Mouse (Mus musculus): ENCODE data around the gene Synpo2. TPM values are rescaled to one million over a fixed set of nuclear protein-coding genes. Genes with fewer than 3 reads are reported as not detected.

Gene Synpo2
- polyA plus RNA-seq (2015; fragmentation: Nextera tagmentation; extraction: Ambion mirVana) = 11.4 and 11.5 TPM in 2 replicates

DNA sequence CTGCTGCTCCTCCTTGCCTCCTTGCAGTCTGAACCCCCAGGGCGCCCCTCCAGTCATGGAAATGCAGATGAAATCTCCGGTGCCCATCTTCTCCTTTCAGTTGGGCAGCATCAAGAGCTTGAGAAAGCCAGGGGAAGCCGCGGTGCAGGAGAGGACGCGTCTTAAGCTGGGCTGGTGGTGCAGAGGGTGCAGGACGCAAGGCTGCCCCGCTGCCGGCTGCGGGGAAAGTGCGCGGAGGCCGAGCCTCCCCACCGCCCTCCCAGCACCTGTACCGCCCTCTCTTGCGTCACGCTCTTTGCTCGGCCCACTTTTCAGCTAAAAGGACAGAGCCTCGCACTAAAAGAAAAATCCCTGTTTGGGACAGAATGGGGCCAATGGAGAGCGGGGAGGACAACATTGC, at the start of gene Synpo2:
Gene Synpo2, minus strand, starts transcription at position 229 of the 400 bp plus-strand sequence.
- Histone ChIP-seq H3K4me1 (ENCODE audit: control insufficient read depth, insufficient read depth, low read length) (peaks cover 15% of the 10 kb centered on the region), H3K4me3 (ENCODE audit: low read length) (peak within 1 kb of the TSS; percentile 74), H3K27ac (ENCODE audit: low read length) (peak within 1 kb of the TSS; percentile 80), H3K4me2 (ENCODE audit: low read depth, low read length) (peak within 1 kb of the TSS; percentile 84), H3K9ac (ENCODE audit: low read length) (peak within 1 kb of the TSS; percentile 85), H3K9me3 (replicated peaks; ENCODE audit: control insufficient read depth, low read length) (peaks cover 4% of the 10 kb centered on the region), H3K27me3 (ENCODE audit: control insufficient read depth, insufficient read depth, low read length) (no peaks in the 10 kb centered on the region), H3K36me3 (ENCODE audit: control insufficient read depth, insufficient read depth) (no peaks in the 10 kb centered on the region)
- WGBS = under 1% methylated on average over 20 of the region's 20 CpGs
- peak; percentile 79 for ATAC-seq (replicated peaks; ENCODE audit: extremely low read depth, insufficient read depth, low FRiP score)

DNA sequence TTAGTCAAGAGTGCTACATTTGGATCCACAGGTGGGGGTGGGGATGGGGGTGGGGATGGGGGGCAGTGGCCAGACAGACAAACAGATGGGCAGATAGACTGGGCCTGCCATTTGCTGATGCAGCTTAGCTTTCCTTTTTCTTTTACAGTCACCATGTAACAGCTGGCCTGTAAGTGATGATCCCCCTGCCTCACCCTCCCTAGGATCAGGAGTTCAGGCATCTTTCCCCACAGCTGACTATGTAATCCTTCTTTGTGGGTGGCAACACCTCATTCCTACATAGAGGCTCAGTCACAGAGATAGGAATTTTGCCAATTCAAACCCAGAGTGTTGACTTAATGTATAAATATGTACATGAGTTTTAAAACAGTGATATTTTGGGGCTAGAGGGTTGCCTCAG, 49.7 kb upstream of the Synpo2 start:
- Histone ChIP-seq H3K4me2 (ENCODE audit: low read depth, low read length) (no peak overlapping the region), H3K36me3 (ENCODE audit: control insufficient read depth, insufficient read depth) (peaks cover 24% of the 10 kb centered on the region), H3K27me3 (ENCODE audit: control insufficient read depth, insufficient read depth, low read length) (no peaks in the 10 kb centered on the region), H3K4me1 (ENCODE audit: control insufficient read depth, insufficient read depth, low read length) (peaks cover 4% of the 10 kb centered on the region; the same call in 1 of the 2 replicates), H3K9ac (ENCODE audit: low read length) (no peak overlapping the region), H3K27ac (ENCODE audit: low read length) (no peak overlapping the region), H3K9me3 (replicated peaks; ENCODE audit: control insufficient read depth, low read length) (no peaks in the 10 kb centered on the region), H3K4me3 (ENCODE audit: low read length) (no peak overlapping the region)
- no peak for ATAC-seq (replicated peaks; ENCODE audit: extremely low read depth, insufficient read depth, low FRiP score)

DNA sequence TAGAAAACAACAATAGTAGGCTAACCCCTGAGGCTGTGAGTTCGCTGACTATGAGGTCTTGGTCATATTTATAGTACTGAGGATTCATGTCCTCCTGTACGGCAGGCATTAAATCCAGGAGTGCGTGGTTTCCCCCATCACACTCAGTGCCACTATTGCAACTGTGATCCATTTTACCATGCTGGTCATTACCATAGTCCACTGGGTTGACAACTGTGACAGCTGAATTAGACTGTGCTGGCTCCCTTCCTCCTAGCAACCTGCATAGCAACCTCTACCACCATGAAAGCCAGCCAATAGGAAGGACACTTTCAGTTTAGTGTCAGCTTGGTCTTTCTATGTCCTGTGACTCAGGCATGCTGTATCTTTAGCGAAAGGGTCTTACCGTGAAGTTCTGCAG, 48.3 kb upstream of the Synpo2 start:
- WGBS = 96% methylated on average over 5 of the region's 5 CpGs
- no peak overlapping the region for H3K9ac ChIP-seq (ENCODE audit: low read length)
- H3K4me1 ChIP-seq (ENCODE audit: control insufficient read depth, insufficient read depth, low read length) = peaks cover 4% of the 10 kb centered on the region; the same call in 1 of the 2 replicates
- no peak overlapping the region for H3K4me3 ChIP-seq (ENCODE audit: low read length)
- H3K4me2 ChIP-seq (ENCODE audit: low read depth, low read length) = no peak overlapping the region
- no peak overlapping the region for H3K27ac ChIP-seq (ENCODE audit: low read length)
- H3K36me3 ChIP-seq (ENCODE audit: control insufficient read depth, insufficient read depth) = peaks cover 33% of the 10 kb centered on the region
- H3K27me3 ChIP-seq (ENCODE audit: control insufficient read depth, insufficient read depth, low read length) = no peaks in the 10 kb centered on the region
- no peak for ATAC-seq (replicated peaks; ENCODE audit: extremely low read depth, insufficient read depth, low FRiP score)
- H3K9me3 ChIP-seq (replicated peaks; ENCODE audit: control insufficient read depth, low read length) = no peaks in the 10 kb centered on the region

DNA sequence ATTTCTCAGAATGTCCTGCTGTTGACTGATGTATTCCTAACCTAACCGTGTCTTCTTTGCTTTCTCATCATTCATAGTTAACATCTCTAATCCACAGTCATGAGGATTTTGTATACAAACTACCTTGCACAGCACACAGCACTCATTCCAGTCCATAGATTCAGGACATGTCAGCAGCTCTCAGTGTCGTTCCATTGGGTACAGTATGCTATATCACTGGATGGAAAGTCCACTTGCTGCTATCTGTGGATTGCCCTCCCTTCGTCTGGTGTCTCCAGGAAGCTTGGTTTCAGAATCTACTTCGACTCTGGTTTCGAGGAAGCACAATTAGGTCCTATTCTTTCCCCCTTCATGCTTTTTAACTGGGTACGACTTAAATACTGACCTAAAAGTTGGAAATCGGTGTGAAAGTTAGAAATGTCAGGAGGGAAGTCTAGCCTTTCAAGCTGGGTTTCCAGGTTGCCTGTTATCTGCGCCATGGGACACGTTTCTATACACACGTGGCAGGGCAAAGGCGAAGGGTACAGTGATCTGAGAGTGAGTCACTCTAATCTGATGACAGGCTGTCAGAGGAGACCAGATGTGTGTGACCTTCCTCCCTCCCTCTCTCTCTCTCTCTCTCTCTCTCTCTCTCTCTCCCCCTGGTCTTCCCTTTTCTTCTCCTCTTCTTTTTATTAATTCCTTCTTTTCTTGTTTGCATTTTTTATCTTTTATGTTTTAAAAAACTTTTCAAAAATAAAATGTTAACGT, 47.1 kb upstream of the Synpo2 start:
- Histone ChIP-seq H3K9me3 (replicated peaks; ENCODE audit: control insufficient read depth, low read length) (no peaks in the 10 kb centered on the region), H3K36me3 (ENCODE audit: control insufficient read depth, insufficient read depth) (peaks cover 39% of the 10 kb centered on the region), H3K4me1 (ENCODE audit: control insufficient read depth, insufficient read depth, low read length) (peaks cover 4% of the 10 kb centered on the region; the same call in 1 of the 2 replicates), H3K4me2 (ENCODE audit: low read depth, low read length) (no peak overlapping the region), H3K4me3 (ENCODE audit: low read length) (no peak overlapping the region), H3K9ac (ENCODE audit: low read length) (no peak overlapping the region), H3K27ac (ENCODE audit: low read length) (peak overlapping the region; percentile 42), H3K27me3 (ENCODE audit: control insufficient read depth, insufficient read depth, low read length) (no peaks in the 10 kb centered on the region)
- ATAC-seq (replicated peaks; ENCODE audit: extremely low read depth, insufficient read depth, low FRiP score) = 0 out of 2 replicates have a peak, but pooled peaks have one; percentile 60
- WGBS = 45% methylated on average over 12 of the region's 12 CpGs

DNA sequence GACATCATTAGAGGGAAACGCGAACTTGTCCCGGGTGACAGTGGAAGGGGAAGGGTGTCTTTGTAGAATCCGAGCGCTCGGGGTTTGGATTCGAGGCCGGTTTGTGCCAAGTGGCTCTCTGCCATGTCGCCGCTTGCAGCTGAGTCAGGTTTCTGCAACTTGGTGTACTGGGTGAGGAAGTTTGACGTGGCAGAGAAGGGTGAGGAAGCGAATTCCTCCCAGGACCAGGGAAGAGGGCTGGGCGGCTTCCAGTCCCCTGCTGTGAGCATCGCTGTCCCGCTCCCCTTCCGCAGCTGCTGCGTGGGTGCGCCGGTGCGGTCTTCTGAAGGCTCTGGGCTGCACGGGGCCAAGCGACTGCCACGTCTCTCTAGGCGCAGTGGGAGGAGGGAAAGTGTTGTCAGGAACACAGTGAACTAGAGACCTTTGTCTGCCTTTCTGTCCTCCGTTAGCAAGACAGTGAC, 31.8 kb upstream of the Synpo2 start:
- Histone ChIP-seq H3K36me3 (ENCODE audit: control insufficient read depth, insufficient read depth) (peaks cover 29% of the 10 kb centered on the region), H3K4me2 (ENCODE audit: low read depth, low read length) (peak overlapping the region; percentile 59), H3K4me3 (ENCODE audit: low read length) (peak overlapping the region; percentile 70), H3K9me3 (replicated peaks; ENCODE audit: control insufficient read depth, low read length) (no peaks in the 10 kb centered on the region), H3K27me3 (ENCODE audit: control insufficient read depth, insufficient read depth, low read length) (no peaks in the 10 kb centered on the region), H3K27ac (ENCODE audit: low read length) (peak overlapping the region; percentile 88), H3K9ac (ENCODE audit: low read length) (peak overlapping the region; percentile 81), H3K4me1 (ENCODE audit: control insufficient read depth, insufficient read depth, low read length) (peaks cover 16% of the 10 kb centered on the region)
- under 1% methylated on average over 25 of the region's 25 CpGs for WGBS
- peak; percentile 58 for ATAC-seq (replicated peaks; ENCODE audit: extremely low read depth, insufficient read depth, low FRiP score)

DNA sequence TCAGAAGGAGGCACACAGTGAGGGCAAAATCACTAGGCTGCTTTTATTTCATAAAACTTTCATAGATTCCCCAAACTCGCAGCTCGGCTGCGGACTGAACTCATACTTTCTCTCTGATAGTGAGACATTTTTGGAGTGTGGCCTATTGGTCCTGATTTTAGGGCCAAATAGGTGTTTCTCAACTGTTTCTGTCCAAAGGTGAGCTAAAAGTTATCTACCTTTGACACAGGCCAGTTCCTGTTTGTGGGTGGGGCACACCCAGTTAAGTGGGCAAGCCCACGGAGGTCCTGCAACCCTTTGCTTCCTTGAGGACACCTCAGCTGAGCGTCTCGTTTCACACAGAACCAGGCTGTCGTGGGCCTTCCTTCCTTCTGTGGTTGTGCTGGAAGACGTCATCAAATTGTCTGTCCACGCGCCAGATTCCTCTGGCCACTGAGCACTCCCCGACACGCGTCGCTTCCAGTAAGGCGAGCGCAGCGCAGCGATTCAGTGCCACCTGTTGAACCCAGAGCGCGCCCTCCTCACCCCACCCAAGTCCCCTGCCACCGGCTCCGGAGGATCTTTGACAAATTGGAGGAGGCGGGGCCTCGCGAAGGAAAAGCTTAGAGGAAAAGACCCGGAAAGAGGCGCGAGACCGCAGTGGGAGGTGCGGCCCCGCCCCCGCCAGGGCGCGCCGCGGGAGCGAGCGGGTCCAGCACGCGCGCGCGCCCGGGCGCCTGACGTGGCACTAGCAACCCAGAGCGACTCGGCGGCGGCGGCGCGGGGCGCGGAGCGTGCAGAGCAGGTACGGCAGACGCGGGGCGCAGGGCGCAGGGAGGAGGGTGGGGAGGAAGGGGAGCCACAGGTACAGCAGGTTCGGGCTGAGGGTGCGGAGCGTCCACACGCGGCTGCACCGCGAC, 31.1 kb upstream of the Synpo2 start, which contains the start of gene Sec24d:
Gene Sec24d, plus strand, starts transcription at position 703 of the 899 bp plus-strand sequence.
- no peaks in the 10 kb centered on the region for H3K27me3 ChIP-seq (ENCODE audit: control insufficient read depth, insufficient read depth, low read length)
- H3K9me3 ChIP-seq (replicated peaks; ENCODE audit: control insufficient read depth, low read length) = no peaks in the 10 kb centered on the region
- ATAC-seq (replicated peaks; ENCODE audit: extremely low read depth, insufficient read depth, low FRiP score) = peak; percentile 89
- peak within 1 kb of the TSS; percentile 81 for H3K9ac ChIP-seq (ENCODE audit: low read length)
- peaks cover 23% of the 10 kb centered on the region for H3K36me3 ChIP-seq (ENCODE audit: control insufficient read depth, insufficient read depth)
- H3K4me1 ChIP-seq (ENCODE audit: control insufficient read depth, insufficient read depth, low read length) = peaks cover 16% of the 10 kb centered on the region
- peak within 1 kb of the TSS; percentile 59 for H3K4me2 ChIP-seq (ENCODE audit: low read depth, low read length)
- H3K27ac ChIP-seq (ENCODE audit: low read length) = peak within 1 kb of the TSS; percentile 88
- peak within 1 kb of the TSS; percentile 70 for H3K4me3 ChIP-seq (ENCODE audit: low read length)
- WGBS = 3% methylated on average over 68 of the region's 68 CpGs

DNA sequence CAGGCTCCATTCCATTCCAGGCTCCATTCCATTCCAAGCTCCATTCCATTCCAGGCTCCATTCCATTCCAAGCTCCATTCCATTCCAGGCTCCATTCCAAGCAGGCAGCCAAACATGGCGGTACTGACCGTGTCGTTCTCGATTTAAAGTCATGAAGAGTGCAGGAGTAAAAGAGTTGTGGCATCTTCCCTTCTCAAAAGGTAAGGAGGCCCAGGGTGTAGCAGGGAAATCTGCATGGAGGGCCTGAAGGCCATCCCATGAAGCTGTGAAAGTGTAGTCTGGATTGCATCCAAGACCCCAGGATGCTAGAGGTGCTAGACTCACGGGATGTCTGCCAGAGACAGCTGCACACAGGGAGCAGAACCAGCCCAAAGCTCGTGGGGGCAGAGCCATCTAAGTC, 28.8 kb upstream of the Synpo2 start:
- Histone ChIP-seq H3K4me1 (ENCODE audit: control insufficient read depth, insufficient read depth, low read length) (peaks cover 19% of the 10 kb centered on the region), H3K36me3 (ENCODE audit: control insufficient read depth, insufficient read depth) (peaks cover 3% of the 10 kb centered on the region; the same call in 1 of the 2 replicates), H3K9ac (ENCODE audit: low read length) (peak overlapping the region; percentile 59), H3K27me3 (ENCODE audit: control insufficient read depth, insufficient read depth, low read length) (no peaks in the 10 kb centered on the region), H3K4me2 (ENCODE audit: low read depth, low read length) (peak overlapping the region; percentile 61), H3K4me3 (ENCODE audit: low read length) (peak overlapping the region; percentile 49), H3K9me3 (replicated peaks; ENCODE audit: control insufficient read depth, low read length) (no peaks in the 10 kb centered on the region), H3K27ac (ENCODE audit: low read length) (peak overlapping the region; percentile 56)
- WGBS = 22% methylated on average over 6 of the region's 6 CpGs
- no peak for ATAC-seq (replicated peaks; ENCODE audit: extremely low read depth, insufficient read depth, low FRiP score)

DNA sequence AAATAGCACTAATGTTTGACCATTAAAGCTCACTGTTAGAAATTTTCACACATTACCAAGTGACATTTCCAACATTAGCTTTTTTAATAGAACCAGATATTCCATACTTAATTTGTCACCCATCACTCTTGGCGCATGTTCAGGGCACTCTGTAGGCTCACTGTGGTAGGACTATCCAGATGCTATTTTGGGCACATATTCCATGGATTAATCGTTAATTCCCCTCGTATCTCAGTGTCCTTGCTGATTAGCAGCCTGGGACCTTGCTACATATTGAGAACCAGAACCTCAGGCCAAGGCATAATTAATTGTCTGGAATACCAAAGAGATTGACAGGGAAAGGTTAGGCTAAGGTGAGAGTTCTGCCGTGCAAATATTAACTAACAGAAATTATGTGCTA, 22.8 kb upstream of the Synpo2 start:
- Histone ChIP-seq H3K27me3 (ENCODE audit: control insufficient read depth, insufficient read depth, low read length) (no peaks in the 10 kb centered on the region), H3K4me3 (ENCODE audit: low read length) (no peak overlapping the region), H3K36me3 (ENCODE audit: control insufficient read depth, insufficient read depth) (no peaks in the 10 kb centered on the region), H3K9me3 (replicated peaks; ENCODE audit: control insufficient read depth, low read length) (no peaks in the 10 kb centered on the region; the same call in 1 of the 2 replicates), H3K4me1 (ENCODE audit: control insufficient read depth, insufficient read depth, low read length) (peaks cover 8% of the 10 kb centered on the region; the same call in 1 of the 2 replicates), H3K27ac (ENCODE audit: low read length) (peak overlapping the region; percentile 80), H3K9ac (ENCODE audit: low read length) (no peak overlapping the region), H3K4me2 (ENCODE audit: low read depth, low read length) (no peak overlapping the region)
- 39% methylated on average over 4 of the region's 4 CpGs for WGBS
- peak; percentile 60; the same call in 1 of the 2 replicates for ATAC-seq (replicated peaks; ENCODE audit: extremely low read depth, insufficient read depth, low FRiP score)

Measured in heart, embryonic 16.5 days (tissue).